Mouse (Mus musculus): ENCODE results near the gene Cfap61.

The Cfap61 gene

DNA sequence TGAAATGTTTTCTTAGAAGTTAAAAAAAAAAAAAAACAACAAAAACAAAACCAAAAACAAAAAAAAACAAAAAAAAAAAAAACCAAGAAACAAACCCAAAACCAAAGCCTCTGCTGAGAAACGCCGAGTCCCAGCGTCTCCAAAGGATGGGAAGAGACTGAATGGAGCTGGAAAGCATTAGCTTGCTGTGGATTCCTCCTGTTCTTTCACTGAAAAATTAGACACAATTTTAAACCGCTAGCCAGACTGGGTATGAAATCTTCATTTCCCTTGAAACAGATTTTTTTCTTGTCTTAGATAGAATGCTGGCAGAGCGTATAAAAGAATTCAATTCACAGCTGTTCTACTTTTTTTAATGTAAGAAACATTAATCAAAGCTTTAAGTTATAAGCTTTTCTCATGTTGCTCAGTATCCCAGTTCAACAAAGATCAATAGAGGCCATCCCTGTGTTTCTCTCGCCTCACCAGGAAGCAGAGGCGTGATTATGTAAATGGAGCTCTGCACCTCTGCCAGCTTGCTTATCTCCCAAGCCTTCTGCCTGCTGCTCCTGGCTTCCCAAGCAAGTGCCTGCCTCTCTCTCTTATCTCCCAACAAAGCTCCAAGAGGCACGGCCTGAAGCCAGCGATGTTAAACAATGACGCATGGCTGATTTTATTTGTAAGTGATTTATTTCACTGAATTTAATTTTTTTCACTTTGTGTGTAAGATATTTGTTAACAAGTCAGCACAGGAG, 324.3 kb downstream of the Cfap61 start:
- DNase-seq (ENCODE audit: low spot score): peak; percentile 48

DNA sequence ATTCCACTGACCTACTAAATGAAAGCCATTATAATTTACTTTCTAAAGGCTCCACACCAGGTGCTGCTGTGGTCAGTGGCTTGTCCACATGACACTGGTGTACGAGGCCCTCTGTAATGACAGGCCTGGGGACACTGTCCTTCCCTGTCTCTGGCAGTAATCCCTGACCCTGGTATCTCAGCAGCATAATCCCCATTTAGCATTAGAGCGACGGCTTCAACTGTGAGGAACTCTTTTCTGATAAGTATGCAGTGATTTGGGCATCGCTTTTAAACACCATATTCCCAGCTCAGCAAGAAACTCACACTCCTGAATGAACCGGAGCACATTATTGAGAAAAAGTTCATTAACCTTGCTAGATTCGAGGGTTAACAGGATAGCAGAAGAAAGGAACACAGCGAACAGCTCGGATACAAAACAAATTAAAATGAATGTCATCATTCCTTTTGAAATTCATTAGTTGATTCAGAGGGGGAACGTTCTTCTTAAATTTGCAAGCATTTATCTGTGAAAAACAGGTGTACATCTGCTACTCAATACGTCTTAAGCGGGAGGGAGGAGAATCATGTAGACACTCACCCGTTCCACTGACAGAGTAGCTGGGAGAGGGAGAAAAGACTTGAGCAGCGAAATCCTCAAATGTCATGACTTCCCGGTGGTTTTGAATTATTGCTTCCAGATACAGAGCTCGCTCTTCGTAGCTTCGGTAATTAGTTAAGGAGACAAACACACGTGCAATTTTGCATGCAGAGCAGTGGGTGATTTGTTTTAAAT, 325.4 kb downstream of the Cfap61 start:
- no peak for DNase-seq (ENCODE audit: low spot score)

DNA sequence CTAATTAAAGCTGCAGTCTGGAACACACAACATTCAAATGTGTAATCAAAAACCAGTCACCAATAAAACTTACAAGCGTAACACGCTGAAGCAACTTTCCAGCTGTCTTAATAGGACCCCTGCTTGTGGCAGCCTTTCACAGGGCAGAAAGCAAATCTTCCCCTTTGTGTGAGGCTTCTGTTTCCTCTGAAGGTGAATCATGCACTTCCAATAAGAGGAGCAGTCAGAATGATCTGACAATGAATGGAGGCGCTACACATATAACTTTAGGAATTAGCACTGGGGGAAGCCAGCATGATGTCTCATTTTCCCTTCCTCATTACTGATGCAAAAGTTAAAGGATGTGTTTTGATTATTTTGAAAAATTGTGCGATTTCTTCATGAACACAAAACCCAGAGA, 326.6 kb downstream of the Cfap61 start:
- DNase-seq (ENCODE audit: low spot score): no peak

DNA sequence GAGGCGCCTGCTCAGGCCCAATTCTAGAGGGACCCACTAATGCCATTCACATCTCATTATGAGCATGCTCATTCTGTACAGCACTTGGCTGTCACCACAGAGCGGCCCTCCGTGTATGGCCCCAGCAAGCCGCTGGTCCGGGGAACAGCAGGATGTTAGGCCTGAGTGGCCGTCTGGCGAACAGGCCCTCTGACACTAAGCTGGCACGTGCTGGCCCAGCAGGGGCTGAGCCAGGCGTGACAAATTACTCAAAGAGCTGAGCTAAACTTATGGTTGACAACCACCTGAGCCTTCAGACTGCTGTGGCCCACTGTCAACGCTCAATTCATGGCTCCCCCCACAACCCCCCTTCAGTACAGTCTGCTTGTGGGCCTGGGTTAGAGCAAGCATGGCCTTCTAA, 327.6 kb downstream of the Cfap61 start:
- no peak for DNase-seq (ENCODE audit: low spot score)

DNA sequence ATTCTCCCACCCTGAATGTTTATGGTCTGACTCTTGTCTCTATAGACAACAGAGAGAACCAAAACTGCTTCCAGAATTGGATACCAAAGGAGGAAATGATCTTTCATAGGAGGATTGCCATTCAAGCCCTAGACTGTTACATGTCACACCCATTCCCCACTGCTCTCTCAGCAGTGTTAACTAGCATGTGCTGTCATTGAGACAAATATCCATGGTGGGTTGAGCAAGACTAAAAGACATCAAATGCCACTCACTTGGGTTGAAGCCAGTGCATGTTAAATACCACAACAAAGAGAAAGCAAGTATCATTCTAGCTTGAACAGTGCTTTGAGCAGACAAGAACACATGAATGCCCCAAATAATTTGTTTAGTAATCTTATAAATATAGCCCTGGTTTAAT, 328.4 kb downstream of the Cfap61 start:
- DNase-seq (ENCODE audit: low spot score): no peak

Measured in left cerebral cortex, adult 11 months (tissue).